Mouse (Mus musculus) thymus, adult 2 months (tissue): ENCODE results near the gene Cdca7. TPM values are rescaled to one million over a fixed set of nuclear protein-coding genes. Genes with fewer than 3 reads are reported as not detected.

ENCODE experiments used
- DNase-seq: peaks from one replicate; pipeline ENCODE4 v3.0.0; 2021
- H3K27ac ChIP-seq: fragments of 200-500 bp; 2 replicates; pipeline ENCODE4 v1.5.1; 2012; ENCODE audit warnings: low read length, control low read depth; ENCODE audit not compliant: control insufficient read depth, insufficient read depth
- H3K27me3 ChIP-seq: fragments of 200-500 bp; 2 replicates; pipeline ENCODE4 v1.6.1; 2012; ENCODE audit warnings: mild to moderate bottlenecking, low read length, moderate library complexity, mixed read lengths; ENCODE audit not compliant: control insufficient read depth, insufficient read depth
- H3K36me3 ChIP-seq: fragments of 200-500 bp; 2 replicates; pipeline ENCODE4 v1.6.1; 2012; ENCODE audit warnings: mild to moderate bottlenecking, low read length, moderate library complexity; ENCODE audit not compliant: control insufficient read depth, insufficient read depth
- H3K4me1 ChIP-seq: fragments of 200-500 bp; replicated peaks from 2 replicates; pipeline ENCODE4 v1.6.1; 2012; ENCODE audit warnings: low read length; ENCODE audit not compliant: control insufficient read depth, insufficient read depth
- H3K4me3 ChIP-seq: fragments of 200-500 bp; 2 replicates; pipeline ENCODE4 v1.5.1; 2012; ENCODE audit warnings: mild to moderate bottlenecking, low read length, control low read depth, moderate library complexity; ENCODE audit not compliant: control insufficient read depth, insufficient read depth
- CTCF ChIP-seq: fragments of 200-500 bp; IDR thresholded peaks from 2 replicates; pipeline ENCODE4 v1.5.1; 2012; ENCODE audit warnings: mild to moderate bottlenecking, control low read depth, low read length, moderate library complexity, borderline replicate concordance; ENCODE audit not compliant: control insufficient read depth, poor library complexity, insufficient read depth; ENCODE audit errors: extremely low read depth
- POLR2A ChIP-seq: fragments of 200-500 bp; IDR thresholded peaks from 2 replicates; pipeline ENCODE4 v1.6.1; 2012; ENCODE audit warnings: mild to moderate bottlenecking, low read length, control low read depth, moderate library complexity; ENCODE audit not compliant: control insufficient read depth, poor library complexity, insufficient read depth; ENCODE audit errors: extremely low read depth
- WGBS: fragments of 180-500 bp; shearing (Covaris S2); methylation state at CpG from one replicate; pipeline ENCODE4 v1.1.7; 2018; 5-methylcytosine and 5-hydroxymethylcytosine counted together
- polyA plus RNA-seq: library from polyadenylated mRNA; depleted of rRNA; stranded (reverse); fragments of >200 nt; gene quantifications from 2 replicates; pipeline ENCODE4 v1.2.3, GENCODE M21; 2012

The Cdca7 gene
- polyA plus RNA-seq, 1 experiment: 313 TPM

DNA sequence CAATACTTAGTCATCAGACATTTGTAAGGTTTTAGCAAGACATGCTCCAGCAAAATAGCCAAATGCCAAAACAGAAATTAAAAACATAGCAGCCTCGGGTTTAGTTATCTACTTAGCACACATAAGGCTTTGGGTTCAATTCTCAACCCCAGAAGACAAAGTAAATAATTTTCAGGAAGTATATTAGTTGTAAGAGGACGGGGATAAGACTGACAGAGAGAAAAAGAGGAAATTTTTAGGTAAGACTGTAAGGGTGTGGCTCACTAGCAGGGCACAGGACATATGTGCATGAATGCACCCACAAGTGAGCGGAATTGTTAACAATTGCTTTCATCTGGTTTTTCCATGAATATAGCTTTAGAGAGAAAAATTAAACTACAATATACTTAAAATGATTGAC lies 32.0 kb upstream of the Cdca7 start:
- no peak overlapping the region for H3K27ac ChIP-seq
- H3K4me3 ChIP-seq: no peak overlapping the region
- no peak for DNase-seq
- WGBS: 89% methylated on average over 3 of the region's 3 CpGs
- TF ChIP-seq POLR2A (no peak), CTCF (no peak)
- no peaks in the 10 kb centered on the region for H3K4me1 ChIP-seq
- H3K27me3 ChIP-seq: no peaks in the 10 kb centered on the region
- no peaks in the 10 kb centered on the region for H3K36me3 ChIP-seq

GRCm38 (mm10) chr2:72446106-72446505 lies 29.9 kb upstream of the Cdca7 start:
- no peak for DNase-seq
- 94% methylated on average over 3 of the region's 3 CpGs for WGBS
- no peaks in the 10 kb centered on the region for H3K4me1 ChIP-seq
- no peak overlapping the region for H3K27ac ChIP-seq
- no peaks in the 10 kb centered on the region for H3K27me3 ChIP-seq
- H3K36me3 ChIP-seq: no peaks in the 10 kb centered on the region
- TF ChIP-seq POLR2A (no peak), CTCF (no peak)
- H3K4me3 ChIP-seq: no peak overlapping the region

DNA sequence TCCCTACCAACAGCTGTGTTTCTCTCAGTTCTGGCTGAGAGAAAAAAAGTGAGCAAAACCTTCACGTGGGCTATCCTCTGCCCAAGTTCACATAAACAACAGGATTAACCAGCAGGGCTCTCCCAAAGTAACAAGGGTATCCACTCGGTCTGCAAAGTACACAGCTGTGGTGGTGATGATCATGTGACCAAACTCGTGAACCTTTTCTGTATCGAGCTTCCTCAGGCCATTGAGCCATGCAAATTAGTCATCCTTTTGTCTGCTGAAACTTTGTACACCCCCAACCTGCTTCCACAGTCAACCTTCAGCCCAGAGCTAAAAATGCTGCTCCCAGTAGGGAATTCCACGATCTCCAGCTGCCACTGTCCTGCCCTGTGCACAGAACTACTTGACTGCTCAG lies 29.3 kb upstream of the Cdca7 start:
- DNase-seq: no peak
- H3K27ac ChIP-seq: no peak overlapping the region
- WGBS: 77% methylated on average over 5 of the region's 5 CpGs
- no peaks in the 10 kb centered on the region for H3K36me3 ChIP-seq
- no peaks in the 10 kb centered on the region for H3K27me3 ChIP-seq
- no peaks in the 10 kb centered on the region for H3K4me1 ChIP-seq
- TF ChIP-seq CTCF: no peak
- no peak for TF ChIP-seq POLR2A
- no peak overlapping the region for H3K4me3 ChIP-seq

DNA sequence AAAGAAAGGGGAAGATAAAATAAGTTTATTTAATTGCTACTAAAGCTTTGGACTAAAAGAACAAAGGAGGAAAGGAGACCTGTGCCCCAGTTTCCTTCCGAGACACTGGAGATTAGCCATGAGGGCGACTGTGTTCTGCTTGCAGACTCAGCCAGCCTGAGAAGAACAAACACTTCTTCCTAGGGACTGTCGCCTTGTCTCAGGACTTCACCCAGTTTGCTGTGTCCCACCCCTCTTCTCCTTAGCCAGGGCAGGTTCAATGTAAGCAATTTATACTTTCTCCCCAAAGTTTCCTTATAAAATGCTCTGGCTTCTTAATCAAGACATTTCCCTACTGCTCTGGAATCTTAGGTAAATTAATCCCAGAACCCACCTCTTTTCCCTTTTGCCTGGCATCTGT lies 22.4 kb upstream of the Cdca7 start:
- WGBS: 59% methylated on average over 3 of the region's 3 CpGs
- H3K27me3 ChIP-seq: no peaks in the 10 kb centered on the region
- no peak overlapping the region; the same call in 1 of the 2 replicates for H3K27ac ChIP-seq
- no peak for DNase-seq
- no peaks in the 10 kb centered on the region for H3K36me3 ChIP-seq
- TF ChIP-seq POLR2A: no peak
- TF ChIP-seq CTCF: no peak
- H3K4me3 ChIP-seq: no peak overlapping the region
- peaks cover 11% of the 10 kb centered on the region for H3K4me1 ChIP-seq

- H3K27ac ChIP-seq: no peak overlapping the region
- H3K36me3 ChIP-seq: no peaks in the 10 kb centered on the region
- TF ChIP-seq CTCF: no peak
- no peak for TF ChIP-seq POLR2A
- DNase-seq: no peak
- H3K27me3 ChIP-seq: no peaks in the 10 kb centered on the region
- WGBS: 73% methylated on average over 1 of the region's 1 CpGs
- H3K4me3 ChIP-seq: no peak overlapping the region
- H3K4me1 ChIP-seq: peaks cover 11% of the 10 kb centered on the region
These were observed 19.8 kb upstream of the Cdca7 start for GRCm38 (mm10) chr2:72456189-72456588.

GRCm38 (mm10) chr2:72464376-72465014 lies 11.5 kb upstream of the Cdca7 start:
- H3K27ac ChIP-seq: no peak overlapping the region
- H3K27me3 ChIP-seq: no peaks in the 10 kb centered on the region
- no peaks in the 10 kb centered on the region; the same call in 1 of the 2 replicates for H3K4me1 ChIP-seq
- no peak for DNase-seq
- no peak for TF ChIP-seq POLR2A
- TF ChIP-seq CTCF: no peak
- no peaks in the 10 kb centered on the region for H3K36me3 ChIP-seq
- H3K4me3 ChIP-seq: no peak overlapping the region
- WGBS: 51% methylated on average over 7 of the region's 7 CpGs

- Histone ChIP-seq H3K36me3 (no peaks in the 10 kb centered on the region), H3K4me3 (no peak overlapping the region), H3K27me3 (no peaks in the 10 kb centered on the region), H3K27ac (no peak overlapping the region), H3K4me1 (no peaks in the 10 kb centered on the region; the same call in 1 of the 2 replicates)
- TF ChIP-seq CTCF (no peak), POLR2A (no peak)
- DNase-seq: no peak
- WGBS: 95% methylated on average over 1 of the region's 1 CpGs
These were observed 8.4 kb upstream of the Cdca7 start for GRCm38 (mm10) chr2:72467604-72468003.
